Mouse (Mus musculus): ENCODE measurements around the gene Fam168a.

Fam168a gene

GRCm38 (mm10) chr7:100861209-100861608 lies 154.8 kb downstream of the Fam168a start:
- DNase-seq (ENCODE audit: low read depth in 2 of 2, low spot score in 2 of 2), result no peak

DNA sequence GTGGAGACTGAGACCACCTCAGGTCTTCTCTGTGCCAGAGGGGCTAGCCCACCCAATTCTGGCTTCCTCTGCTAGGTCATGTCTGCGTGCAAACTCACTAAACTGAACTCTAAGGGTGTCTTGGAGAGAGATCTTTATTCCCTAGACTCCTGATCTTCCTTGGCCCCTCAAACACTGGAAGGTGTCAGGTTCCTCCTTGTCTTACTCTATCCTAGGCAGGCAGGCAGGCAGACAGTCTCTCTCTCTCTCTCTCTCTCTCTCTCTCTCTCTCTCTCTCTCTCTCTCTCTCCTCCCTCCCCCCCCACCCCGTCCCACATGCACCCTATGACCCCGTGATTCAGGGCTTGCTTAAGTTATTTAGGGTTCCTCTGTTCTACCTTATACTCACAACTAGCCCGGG lies 155.9 kb downstream of the Fam168a start:
- DNase-seq (ENCODE audit: low read depth in 2 of 2, low spot score in 2 of 2), result no peak

- DNase-seq (ENCODE audit: low read depth in 2 of 2, low spot score in 2 of 2), result peak; percentile 97 to 98
Measured at GRCm38 (mm10) chr7:100862828-100863638, 156.6 kb downstream of the Fam168a start, which contains the start of gene Relt. Relt (minus strand) TSS chr7:100863446.

DNA sequence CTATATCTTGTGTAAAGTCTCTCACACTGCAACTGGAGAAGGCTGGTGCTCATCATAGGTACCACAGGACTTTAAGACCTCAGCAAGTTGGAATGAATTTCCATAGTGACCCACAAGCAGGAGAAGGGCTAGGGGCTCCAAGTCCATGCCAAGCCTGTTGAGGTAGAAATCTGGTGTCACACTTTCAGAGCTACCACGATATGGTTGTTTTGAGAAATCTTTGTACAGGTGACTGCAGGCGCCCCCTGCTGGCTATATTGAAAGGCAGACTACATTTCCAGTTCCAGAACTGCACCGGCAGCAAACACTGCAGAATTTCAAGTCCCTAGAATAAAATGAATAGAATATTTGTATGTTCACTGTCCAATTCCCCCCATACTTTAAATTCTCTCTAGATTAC lies 160.2 kb downstream of the Fam168a start:
- DNase-seq (ENCODE audit: low read depth in 2 of 2, low spot score in 2 of 2), result peak; percentile 69 to 77

DNA sequence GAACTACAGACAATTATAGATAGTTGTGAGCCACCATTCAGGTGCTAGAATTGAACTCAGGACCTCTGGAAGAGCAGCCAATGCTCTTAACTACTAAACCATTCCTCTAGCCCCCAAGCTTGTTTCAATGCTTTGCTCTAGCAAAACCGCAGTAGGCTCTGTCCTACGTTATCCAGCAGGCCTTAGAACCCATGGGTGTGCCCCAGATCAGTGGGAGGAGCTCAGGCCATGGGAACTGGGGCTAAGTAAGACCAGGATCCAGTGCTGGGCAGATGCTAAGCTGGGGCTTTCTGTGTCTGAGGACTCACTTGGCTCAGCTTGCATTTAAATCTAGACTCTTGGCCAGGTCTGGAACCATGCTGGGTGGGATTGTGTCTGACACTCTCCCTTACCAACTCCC lies 161.1 kb downstream of the Fam168a start:
- DNase-seq (ENCODE audit: low read depth in 2 of 2, low spot score in 2 of 2), result no peak

DNA sequence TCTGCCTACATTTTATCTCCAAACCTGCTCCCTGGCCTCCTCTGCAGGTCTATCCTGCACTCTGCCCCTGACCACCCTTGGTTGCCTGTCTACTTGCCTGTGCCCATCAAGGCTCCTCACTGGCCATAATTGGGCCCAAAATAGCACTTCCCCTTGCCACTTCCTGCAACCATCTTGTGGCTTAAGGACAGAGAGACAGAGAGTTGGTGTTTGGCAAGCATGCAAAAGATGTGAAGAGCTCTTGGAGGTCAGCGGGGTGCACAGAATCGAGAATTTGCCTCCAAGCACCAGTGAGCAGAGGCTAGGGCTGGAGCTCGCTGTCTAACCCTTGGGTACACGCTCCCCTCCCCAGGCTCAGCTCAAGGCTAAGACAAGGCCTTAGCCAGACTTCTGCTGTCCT lies 162.1 kb downstream of the Fam168a start:
- no peak for DNase-seq (ENCODE audit: low read depth in 2 of 2, low spot score in 2 of 2)

DNA sequence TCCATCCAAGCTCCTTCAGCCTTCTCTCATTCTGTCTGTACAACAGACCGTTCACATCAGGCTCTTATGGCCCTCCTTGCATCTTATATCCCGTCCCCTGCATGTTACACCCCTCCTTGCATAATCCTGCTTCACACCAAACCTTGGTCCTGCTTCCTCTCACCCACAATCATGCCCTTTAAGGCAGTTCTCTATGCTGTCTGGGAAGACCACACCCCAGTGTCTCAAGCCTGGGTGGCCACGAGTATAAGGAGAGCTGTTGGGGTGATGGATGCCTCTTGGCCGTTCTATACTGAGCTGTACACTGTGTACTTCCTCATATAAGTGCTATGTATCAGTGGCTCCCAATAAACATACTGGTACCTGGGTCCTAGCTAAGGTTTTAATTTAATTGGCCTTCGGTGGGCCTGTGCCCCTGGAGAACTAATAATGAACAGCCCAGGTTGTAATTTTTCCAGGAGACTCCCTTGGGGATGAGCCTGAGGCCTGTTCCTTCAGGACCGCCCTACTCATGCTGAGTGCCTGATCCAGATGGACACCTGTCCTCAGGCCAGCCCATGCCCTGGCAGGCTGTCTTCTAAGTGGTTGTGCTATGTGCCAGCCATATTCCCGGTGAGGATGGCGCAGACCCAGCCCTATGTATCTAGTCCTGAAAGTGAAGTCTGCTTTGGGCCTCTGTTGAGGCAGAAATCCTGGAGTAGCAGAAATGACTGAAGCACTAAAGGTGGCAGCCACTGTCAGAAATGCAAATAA lies 163.6 kb downstream of the Fam168a start:
- DNase-seq (ENCODE audit: low read depth in 2 of 2, low spot score in 2 of 2), result no peak

GRCm38 (mm10) chr7:100871355-100871754 lies 164.9 kb downstream of the Fam168a start:
- no peak for DNase-seq (ENCODE audit: low read depth in 2 of 2, low spot score in 2 of 2)

DNA sequence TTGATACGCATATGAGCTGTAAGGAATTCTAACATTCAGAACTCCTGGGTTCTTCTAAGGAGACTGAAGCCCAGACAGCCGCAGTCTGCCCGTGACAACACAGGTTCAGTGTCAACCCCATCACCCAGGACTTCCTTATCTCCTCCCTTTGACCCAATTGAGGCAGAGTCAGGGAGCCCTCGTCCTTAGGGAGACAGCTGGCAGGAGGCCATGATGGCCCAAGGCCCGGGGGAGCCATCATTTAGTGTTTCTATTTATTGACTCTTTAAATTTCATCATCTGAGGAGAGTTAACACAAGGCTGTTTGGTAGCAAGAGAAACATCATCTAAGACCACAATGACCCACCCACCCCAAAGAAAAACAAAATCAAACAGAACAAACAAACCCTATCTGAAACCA lies 165.5 kb downstream of the Fam168a start:
- DNase-seq (ENCODE audit: low read depth in 2 of 2, low spot score in 2 of 2), result no peak

GRCm38 (mm10) chr7:100873197-100873596 lies 166.8 kb downstream of the Fam168a start:
- DNase-seq (ENCODE audit: low read depth in 2 of 2, low spot score in 2 of 2), result no peak

DNA sequence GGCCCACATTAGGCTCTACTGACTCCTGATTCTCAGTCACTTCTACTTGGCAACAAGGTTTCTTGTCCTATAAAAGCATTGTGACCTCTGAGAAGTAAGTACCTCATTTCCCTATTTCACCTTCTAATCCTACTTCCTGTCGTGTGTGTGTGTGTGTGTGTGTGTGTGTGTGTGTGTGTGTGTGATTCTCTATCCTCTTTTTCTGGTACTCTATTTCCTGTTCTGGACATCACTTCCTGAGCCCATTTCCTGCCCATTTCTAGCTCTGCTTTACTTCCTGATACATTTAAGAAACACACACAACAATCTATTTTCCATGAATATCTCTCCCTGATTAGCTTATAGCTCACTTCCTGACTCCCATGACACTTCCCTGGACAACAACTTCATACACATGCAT lies 169.4 kb downstream of the Fam168a start:
- no peak for DNase-seq (ENCODE audit: low read depth in 2 of 2, low spot score in 2 of 2)

GRCm38 (mm10) chr7:100876293-100876692 lies 169.9 kb downstream of the Fam168a start:
- DNase-seq (ENCODE audit: low read depth in 2 of 2, low spot score in 2 of 2), result no peak

GRCm38 (mm10) chr7:100876771-100877170 lies 170.3 kb downstream of the Fam168a start:
- no peak for DNase-seq (ENCODE audit: low read depth in 2 of 2, low spot score in 2 of 2)

- peak; percentile 52 to 58 for DNase-seq (ENCODE audit: low read depth in 2 of 2, low spot score in 2 of 2)
Measured at GRCm38 (mm10) chr7:100879595-100879994, 173.2 kb downstream of the Fam168a start.

- no peak for DNase-seq (ENCODE audit: low read depth in 2 of 2, low spot score in 2 of 2)
Measured at GRCm38 (mm10) chr7:100881531-100881930, 175.1 kb downstream of the Fam168a start.

DNA sequence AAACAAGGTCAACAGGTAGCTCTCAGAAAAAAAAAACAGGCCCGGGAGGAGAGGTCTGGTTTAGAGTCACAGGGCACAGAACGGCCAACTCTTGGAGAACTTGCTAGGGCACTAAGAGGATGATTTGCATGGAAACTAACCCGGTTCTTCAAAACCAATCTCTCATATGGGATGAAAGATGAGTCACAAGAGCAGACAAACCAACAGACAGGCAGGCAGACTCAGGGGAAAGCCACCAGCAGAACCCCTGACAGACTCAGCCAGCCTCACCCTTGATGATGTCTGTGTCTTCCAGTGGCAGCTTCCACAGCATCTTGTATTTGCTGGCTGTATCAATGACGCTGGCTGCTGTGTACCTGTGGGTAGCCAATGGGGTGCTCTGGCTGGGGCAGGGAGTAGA lies 175.5 kb downstream of the Fam168a start:
- no peak for DNase-seq (ENCODE audit: low read depth in 2 of 2, low spot score in 2 of 2)

DNA sequence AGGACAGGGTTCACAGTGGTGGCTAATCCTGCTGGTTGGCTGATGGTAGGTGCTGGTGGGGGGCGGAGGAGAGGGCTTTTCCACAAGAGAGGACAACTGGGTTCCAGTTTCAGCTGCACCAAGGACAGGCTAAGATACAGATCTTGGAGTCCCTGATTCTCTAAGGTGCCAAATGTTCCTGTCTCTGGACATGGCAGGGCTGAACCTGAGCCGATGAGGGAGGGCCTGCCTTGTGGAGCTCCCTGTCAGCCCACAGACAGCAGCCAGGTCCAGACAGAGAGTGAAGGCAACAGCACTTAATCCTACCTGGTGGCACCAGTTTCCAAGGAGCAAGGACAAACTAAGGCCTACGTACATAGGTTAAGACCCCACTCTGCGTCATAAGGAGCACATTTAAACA lies 178.0 kb downstream of the Fam168a start:
- no peak for DNase-seq (ENCODE audit: low read depth in 2 of 2, low spot score in 2 of 2)

- DNase-seq (ENCODE audit: low read depth in 2 of 2, low spot score in 2 of 2), result peak; percentile 51 to 64
Measured at GRCm38 (mm10) chr7:100886535-100886934, 180.1 kb downstream of the Fam168a start.

All from CD8-positive naive resting alpha-beta T cell, adult 2 months (primary cell).